Mouse (Mus musculus) E14TG2a.4 (cell line): ENCODE measurements at regions not wholly inside any gene's neighbourhood (a gene's known extent, or its start where the extent isn't known, plus 50 kb on each side); places are given as distances from the start of the nearest gene placed in this dataset.

ENCODE experiments used
- CTCF ChIP-seq: conservative IDR thresholded peaks from 2 replicates; pipeline ENCODE4 v1.5.1; 2014; ENCODE audit warnings: low read length
- NANOG ChIP-seq: IDR thresholded peaks from 2 replicates; pipeline ENCODE4 v1.6.1; 2014; ENCODE audit warnings: borderline replicate concordance, low read length, mixed read lengths

GRCm38 (mm10) chr3:156423100-156423499, 138.5 kb upstream of the Negr1 start:
- TF ChIP-seq CTCF (no peak), NANOG (no peak)
